Mouse (Mus musculus): ENCODE measurements at regions not wholly inside any gene's neighbourhood (a gene's known extent, or its start where the extent isn't known, plus 50 kb on each side); places are given as distances from the start of the nearest gene placed in this dataset.

GRCm38 (mm10) chr7:70431712-70432111 is 65.2 kb upstream of the Nr2f2 start:
- Histone ChIP-seq H3K27me3 (ENCODE audit: control insufficient read depth, insufficient read depth, low read length) (no peaks in the 10 kb centered on the region), H3K27ac (ENCODE audit: low read depth, low read length) (no peak overlapping the region), H3K4me2 (ENCODE audit: low read depth, low read length) (no peak overlapping the region), H3K4me1 (ENCODE audit: control insufficient read depth, insufficient read depth, low read length) (no peaks in the 10 kb centered on the region), H3K9me3 (ENCODE audit: control insufficient read depth, low read length) (no peaks in the 10 kb centered on the region), H3K4me3 (ENCODE audit: low read depth, low read length) (no peak overlapping the region), H3K36me3 (ENCODE audit: control insufficient read depth, insufficient read depth, low read length) (no peaks in the 10 kb centered on the region), H3K9ac (replicated peaks; ENCODE audit: low read depth, low read length) (no peak overlapping the region)
- WGBS, result 69% methylated on average over 2 of the region's 2 CpGs
- ATAC-seq (ENCODE audit: low read depth), result no peak

DNA sequence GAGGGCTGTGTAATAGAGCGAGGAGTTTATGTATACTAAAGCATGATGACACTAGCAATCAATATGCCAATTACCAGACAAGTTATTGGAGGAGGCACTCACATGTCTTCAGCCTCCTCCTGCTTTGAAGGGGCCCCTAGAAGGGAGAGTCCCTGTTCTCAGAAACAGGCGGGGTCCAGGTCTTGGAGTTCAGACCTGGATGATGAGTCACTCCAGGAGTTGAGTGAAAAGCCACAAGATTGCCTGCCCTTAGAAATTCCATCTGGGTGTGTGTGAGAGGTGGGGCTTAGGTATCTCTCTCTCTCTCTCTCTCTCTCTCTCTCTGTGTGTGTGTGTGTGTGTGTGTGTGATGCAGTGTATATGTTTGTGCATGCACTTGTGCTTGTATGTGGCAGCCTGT is 62.8 kb upstream of the Nr2f2 start:
- Histone ChIP-seq H3K9me3 (ENCODE audit: control insufficient read depth, low read length) (no peaks in the 10 kb centered on the region), H3K9ac (replicated peaks; ENCODE audit: low read depth, low read length) (no peak overlapping the region), H3K4me1 (ENCODE audit: control insufficient read depth, insufficient read depth, low read length) (no peaks in the 10 kb centered on the region), H3K36me3 (ENCODE audit: control insufficient read depth, insufficient read depth, low read length) (no peaks in the 10 kb centered on the region), H3K4me3 (ENCODE audit: low read depth, low read length) (no peak overlapping the region), H3K27ac (ENCODE audit: low read depth, low read length) (no peak overlapping the region), H3K4me2 (ENCODE audit: low read depth, low read length) (no peak overlapping the region), H3K27me3 (ENCODE audit: control insufficient read depth, insufficient read depth, low read length) (no peaks in the 10 kb centered on the region)
- ATAC-seq (ENCODE audit: low read depth), result no peak
- WGBS, result 51% methylated on average over 2 of the region's 2 CpGs

DNA sequence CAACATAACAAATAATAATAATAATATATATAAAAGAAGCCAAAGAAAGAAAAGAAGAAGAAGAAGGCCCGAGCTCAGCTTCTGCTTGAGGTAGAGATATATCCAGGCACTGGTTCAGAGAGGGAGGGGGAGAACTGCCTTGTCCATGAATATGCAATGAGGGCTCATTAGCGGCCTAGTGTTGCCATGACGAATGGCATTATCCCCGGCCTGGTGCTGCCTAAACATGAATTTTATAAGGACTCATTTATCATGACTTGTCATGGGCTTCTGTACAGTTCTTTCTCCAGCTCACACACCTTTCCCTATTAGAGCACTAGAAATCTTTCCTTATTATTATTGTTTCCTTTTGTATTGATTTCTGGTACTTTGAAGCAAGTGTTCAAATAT is 57.7 kb upstream of the Nr2f2 start:
- no peak overlapping the region for H3K4me3 ChIP-seq (ENCODE audit: low read depth, low read length)
- H3K4me2 ChIP-seq (ENCODE audit: low read depth, low read length), result no peak overlapping the region
- H3K4me1 ChIP-seq (ENCODE audit: control insufficient read depth, insufficient read depth, low read length), result 0 out of 2 replicates have a peak, but pooled peaks cover 2% of the 10 kb centered on the region
- no peaks in the 10 kb centered on the region for H3K27me3 ChIP-seq (ENCODE audit: control insufficient read depth, insufficient read depth, low read length)
- peak; percentile 90; the same call in 1 of the 2 replicates for ATAC-seq (ENCODE audit: low read depth)
- 13% methylated on average over 4 of the region's 4 CpGs for WGBS
- H3K36me3 ChIP-seq (ENCODE audit: control insufficient read depth, insufficient read depth, low read length), result no peaks in the 10 kb centered on the region
- H3K9me3 ChIP-seq (ENCODE audit: control insufficient read depth, low read length), result no peaks in the 10 kb centered on the region
- H3K27ac ChIP-seq (ENCODE audit: low read depth, low read length), result no peak overlapping the region
- no peak overlapping the region for H3K9ac ChIP-seq (replicated peaks; ENCODE audit: low read depth, low read length)

DNA sequence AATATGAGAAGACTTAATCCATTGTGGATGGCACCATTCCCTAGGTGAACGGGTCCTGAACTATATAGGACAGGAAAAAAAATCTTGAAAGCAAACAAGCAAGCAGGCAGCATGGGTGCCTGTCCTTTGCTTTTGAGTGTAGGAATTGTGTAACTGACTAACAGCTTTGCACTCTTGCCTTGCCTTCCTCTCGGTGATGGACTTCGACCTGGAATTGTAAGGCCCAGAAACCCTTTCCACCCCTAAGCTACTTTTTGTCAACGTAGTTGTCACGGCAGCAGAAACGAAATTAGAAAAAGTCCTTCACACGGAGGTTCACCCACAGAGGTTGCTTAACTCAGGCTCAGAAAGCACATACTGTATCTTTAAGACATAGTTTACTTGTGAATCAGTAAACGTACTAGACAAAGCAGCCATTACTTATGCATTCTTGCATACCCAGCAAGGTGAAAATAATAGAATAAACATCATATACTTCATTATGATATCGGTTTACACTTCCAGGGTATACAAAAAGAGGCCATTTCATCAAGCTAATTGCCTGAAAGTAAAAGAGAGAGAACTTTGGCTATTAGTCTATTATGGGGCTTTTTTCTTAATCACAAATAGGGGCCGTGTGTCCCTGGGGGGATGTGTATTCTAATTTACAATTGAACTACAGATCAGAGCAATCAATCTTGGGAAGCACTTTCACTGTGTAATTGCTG is 57.1 kb upstream of the Nr2f2 start:
- H3K27ac ChIP-seq (ENCODE audit: low read depth, low read length), result no peak overlapping the region
- 48% methylated on average over 10 of the region's 10 CpGs for WGBS
- ATAC-seq (ENCODE audit: low read depth), result no peak
- H3K4me3 ChIP-seq (ENCODE audit: low read depth, low read length), result no peak overlapping the region
- H3K4me2 ChIP-seq (ENCODE audit: low read depth, low read length), result no peak overlapping the region
- H3K27me3 ChIP-seq (ENCODE audit: control insufficient read depth, insufficient read depth, low read length), result no peaks in the 10 kb centered on the region
- H3K9me3 ChIP-seq (ENCODE audit: control insufficient read depth, low read length), result no peaks in the 10 kb centered on the region
- no peak overlapping the region for H3K9ac ChIP-seq (replicated peaks; ENCODE audit: low read depth, low read length)
- H3K4me1 ChIP-seq (ENCODE audit: control insufficient read depth, insufficient read depth, low read length), result 0 out of 2 replicates have a peak, but pooled peaks cover 2% of the 10 kb centered on the region
- H3K36me3 ChIP-seq (ENCODE audit: control insufficient read depth, insufficient read depth, low read length), result no peaks in the 10 kb centered on the region

- no peaks in the 10 kb centered on the region for H3K36me3 ChIP-seq (ENCODE audit: control insufficient read depth, insufficient read depth, low read length)
- WGBS, result 78% methylated on average over 10 of the region's 10 CpGs
- no peak overlapping the region for H3K4me2 ChIP-seq (ENCODE audit: low read depth, low read length)
- H3K9ac ChIP-seq (replicated peaks; ENCODE audit: low read depth, low read length), result no peak overlapping the region
- H3K4me1 ChIP-seq (ENCODE audit: control insufficient read depth, insufficient read depth, low read length), result no peaks in the 10 kb centered on the region
- H3K4me3 ChIP-seq (ENCODE audit: low read depth, low read length), result no peak overlapping the region
- H3K27me3 ChIP-seq (ENCODE audit: control insufficient read depth, insufficient read depth, low read length), result no peaks in the 10 kb centered on the region
- no peaks in the 10 kb centered on the region for H3K9me3 ChIP-seq (ENCODE audit: control insufficient read depth, low read length)
- H3K27ac ChIP-seq (ENCODE audit: low read depth, low read length), result no peak overlapping the region
- no peak for ATAC-seq (ENCODE audit: low read depth)
These were observed 49.8 kb upstream of the Nr2f2 start for GRCm38 (mm10) chr7:70416185-70416941.
